Mouse (Mus musculus) layer of hippocampus, adult 8-10 months (tissue): ENCODE measurements around the gene Scel. TPM values are rescaled to one million over a fixed set of nuclear protein-coding genes. Genes with fewer than 3 reads are reported as not detected.
"Not testable (repeated sequence)": the region's sequence is repeated elsewhere in the genome, so short reads cannot be mapped to it uniquely, and the experiment has no call there.

Source experiments
- DNase-seq, 2 experiments: peaks; one replicate each; pipeline ENCODE4 v3.0.0; 2022; ENCODE audit warnings: low spot score in 2 of 2
- total RNA-seq, 4 experiments: library from RNA; stranded (reverse); gene quantifications; 2 replicates each; pipeline ENCODE4 v1.2.4; 2022

The Scel gene
- 1 to 10 TPM; 1.0 to 1.6 (median 1.2) TPM for total RNA-seq

DNA sequence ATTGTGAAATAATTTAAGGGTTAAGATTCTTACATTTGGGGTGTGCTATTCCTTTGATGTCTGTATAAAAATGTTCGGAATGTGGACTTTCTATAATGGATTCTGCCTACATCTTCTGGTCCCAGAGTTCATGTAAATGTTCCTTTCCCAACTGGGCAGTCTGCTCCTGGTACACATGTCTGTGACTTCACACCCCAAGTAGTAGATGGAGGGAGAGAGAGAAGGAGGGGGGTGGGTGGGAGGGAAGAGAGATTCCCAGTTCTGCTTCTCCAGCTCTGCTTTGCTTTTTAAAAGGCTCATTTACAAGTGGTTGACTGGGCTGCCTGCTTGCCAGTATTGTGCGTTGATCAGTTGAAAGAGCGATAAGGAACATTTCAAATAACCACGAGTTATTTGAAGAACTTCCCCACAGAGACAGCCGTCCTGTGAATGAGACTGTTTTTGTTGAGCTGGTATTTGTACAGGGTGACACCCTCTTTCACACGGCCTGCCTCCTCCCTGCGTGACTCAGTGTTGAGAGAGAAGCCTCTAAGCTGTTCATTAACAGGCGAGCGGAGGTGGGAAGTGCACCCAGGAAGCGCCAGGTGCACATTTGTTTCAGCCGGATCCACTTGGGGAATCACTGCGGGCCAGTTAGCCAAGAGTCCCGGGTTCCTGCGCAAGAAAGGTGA is at the start of gene Scel:
Scel (plus strand) TSS at position 541 of the 671 bp plus-strand sequence.
- peak in 1 of 2 experiments; percentile 11 for DNase-seq

DNA sequence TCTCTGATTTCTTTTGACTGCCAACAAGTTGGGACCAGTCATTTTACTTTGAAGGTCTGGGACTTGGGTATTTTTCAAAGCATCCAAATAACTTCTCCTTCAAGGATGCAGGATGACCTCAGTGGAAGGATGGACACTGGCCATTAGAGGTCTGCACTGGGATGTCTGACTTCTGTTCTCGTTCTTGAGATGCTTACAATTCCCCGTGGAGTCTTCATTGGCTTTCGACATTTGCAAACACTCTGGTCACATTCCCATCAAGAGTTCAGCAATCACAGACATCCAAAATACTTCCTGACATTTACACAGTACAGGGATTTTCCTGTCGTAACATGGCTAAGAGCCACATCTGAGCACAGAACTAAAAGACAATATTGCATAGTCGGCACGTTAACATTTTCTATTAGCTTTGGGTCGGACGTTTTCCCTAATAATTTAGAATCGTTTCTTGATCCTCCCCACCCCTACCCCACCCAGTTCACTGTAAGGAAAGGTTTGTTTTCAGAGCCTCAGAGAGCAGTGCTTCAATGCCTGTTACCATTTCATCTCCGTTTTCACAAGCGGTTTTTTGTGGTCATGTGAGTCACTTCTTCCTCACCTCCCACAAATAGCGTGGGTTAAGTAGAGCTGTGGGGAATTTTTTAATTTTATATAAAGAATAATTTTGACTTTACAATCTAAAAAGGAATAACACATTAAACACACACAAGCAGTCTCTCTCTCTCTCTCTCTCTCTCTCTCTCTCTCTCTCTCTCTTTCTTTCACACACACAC is 44.3 kb upstream of the Scel start:
- no peak for DNase-seq

DNA sequence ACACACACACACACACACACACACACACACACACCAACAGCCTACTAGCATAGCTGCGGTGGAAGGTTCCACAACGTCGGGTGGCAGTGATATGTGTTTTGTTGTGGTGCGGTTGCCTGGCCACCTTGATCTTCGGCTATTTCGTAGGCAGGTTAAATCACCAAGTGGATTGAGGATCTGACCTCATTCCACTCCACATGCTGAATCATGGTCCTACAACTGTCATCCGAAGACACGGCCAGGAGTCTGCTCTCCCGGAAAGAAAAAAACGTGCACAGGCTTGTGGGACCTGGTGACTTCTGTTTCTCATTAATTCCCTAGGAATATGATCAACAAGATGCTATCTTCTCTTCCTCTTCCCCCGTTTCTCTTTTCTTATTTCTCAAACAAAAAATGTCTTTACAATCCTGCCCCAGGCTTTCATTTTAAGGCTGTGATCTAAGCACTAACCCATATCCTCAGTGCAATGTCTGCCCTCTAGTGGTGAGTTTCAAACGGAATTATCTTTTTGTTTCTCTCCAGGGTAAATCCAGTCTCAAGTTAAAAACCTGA is 43.6 kb upstream of the Scel start:
- DNase-seq, result peak; percentile 36 to 53

DNA sequence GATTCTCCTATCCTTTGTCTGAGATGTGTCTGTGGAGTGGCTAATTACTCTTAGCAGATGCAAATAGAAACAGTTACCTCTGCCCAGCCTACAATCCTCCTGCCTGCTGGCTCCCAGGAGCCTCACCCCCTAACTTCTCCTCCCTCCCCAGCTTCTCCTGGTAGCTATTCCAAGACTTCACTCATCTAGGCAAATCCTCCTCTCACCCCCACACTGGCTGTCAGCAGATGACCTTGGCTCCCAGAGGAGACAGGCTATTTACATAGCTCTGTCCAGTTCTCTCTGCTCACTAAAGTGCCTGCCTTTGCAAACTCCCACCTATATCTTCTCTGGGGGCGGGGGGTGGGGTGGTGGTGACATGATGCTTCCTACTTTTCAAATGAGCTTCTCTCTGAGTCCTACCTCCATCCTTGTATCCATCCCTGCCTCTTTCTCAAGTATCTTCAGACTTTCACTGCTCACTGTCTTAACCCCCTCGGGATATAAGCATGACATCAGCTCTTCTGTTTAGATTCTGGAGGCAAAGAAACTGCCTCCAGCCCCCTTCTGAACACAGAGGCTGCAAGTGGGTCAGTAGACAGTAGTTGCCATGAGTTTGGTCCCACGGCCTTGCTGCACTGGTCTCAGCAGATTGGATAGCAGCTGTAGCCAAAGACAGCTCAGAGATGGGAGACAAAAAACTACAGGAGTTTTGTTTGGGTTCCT is 41.9 kb upstream of the Scel start:
- no peak for DNase-seq

DNA sequence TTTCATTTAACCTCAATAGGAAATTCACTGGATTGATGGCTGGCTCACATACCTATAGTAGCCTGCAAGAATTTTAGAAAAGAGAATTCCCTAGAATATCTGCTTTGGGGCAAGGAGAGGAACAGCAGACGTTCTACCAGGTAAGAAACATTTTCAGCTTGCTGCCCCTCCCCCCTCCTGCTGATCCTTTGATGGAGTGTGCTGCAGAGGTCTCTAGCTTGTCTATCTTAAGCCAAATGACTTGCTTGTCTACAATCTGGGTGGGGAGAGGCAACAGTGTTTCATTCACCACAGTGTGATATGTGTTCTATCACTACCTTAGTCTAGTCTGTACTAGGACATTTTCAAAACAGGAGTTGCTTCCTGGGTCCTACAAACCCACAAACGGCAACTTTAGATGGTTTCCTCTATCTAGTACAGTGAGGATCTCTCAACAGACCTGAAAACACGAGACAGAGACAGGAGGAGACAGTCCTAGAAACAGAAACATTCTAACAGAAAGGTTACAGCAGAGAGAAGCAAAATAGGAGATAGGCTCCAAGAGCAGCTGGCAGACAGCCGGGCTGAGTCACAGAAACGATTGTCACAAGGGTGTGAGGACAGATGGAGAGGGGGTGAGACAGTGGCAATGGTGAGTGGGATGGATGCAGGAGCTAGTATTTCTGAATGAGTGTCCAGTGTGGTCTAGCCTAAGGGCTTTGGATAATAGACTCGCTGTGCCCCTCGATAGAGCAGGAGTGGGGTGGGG is 41.2 kb upstream of the Scel start:
- peak; percentile 80 to 83 for DNase-seq

DNA sequence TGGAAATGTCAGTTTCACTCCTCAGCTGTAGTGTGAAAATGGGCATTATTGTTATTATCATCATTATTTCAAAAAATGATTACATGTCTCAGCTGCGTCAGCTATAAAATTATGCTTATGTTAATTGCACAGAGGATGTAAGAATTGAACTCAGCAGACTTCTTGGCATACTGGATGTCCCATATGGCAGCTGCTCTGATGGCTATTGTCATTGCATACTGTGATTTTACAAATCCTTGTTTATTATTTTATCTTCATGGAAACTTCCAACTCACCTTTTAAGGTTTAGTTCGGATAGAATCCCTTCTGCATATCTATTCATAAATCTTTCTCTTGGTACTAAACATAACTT is 40.6 kb upstream of the Scel start:
- no peak for DNase-seq

DNA sequence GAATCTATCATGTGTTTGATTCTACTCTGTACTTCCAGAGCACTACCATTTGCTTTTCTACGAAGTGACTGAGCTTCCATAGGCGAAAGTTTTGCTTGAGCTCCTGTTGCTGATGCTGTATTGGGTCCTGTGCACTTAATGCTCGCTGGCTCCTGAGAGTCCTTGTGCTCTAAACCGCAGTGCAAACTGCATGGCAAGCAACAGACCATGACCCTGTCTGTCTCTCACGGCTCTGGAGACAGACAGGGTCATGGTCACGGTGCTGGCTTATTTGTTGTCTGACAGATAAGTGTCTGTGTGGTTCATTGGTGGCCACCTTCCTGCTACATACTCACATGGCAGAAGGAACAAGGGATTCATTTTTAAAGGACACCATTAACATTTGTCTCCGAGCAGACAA is 37.8 kb upstream of the Scel start:
- no peak for DNase-seq

DNA sequence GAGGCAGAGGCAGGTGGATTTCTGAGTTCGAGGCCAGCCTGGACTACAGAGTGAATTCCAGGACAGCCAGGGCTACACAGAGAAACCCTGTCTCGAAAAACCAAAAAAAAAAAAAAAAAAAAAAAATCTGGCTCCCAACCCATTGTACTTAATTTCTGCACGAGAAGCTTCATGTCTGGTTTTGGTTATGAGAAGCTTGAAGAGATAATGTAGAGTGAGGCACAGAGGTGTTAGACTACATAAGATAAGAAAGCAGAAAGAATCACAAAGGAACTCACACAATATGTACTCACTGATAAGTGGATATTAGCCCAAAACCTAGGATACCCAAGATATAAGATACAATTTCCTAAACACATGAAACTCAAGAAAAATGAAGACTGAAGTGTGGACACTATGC is 36.9 kb upstream of the Scel start:
- not testable (repeated sequence) for DNase-seq

DNA sequence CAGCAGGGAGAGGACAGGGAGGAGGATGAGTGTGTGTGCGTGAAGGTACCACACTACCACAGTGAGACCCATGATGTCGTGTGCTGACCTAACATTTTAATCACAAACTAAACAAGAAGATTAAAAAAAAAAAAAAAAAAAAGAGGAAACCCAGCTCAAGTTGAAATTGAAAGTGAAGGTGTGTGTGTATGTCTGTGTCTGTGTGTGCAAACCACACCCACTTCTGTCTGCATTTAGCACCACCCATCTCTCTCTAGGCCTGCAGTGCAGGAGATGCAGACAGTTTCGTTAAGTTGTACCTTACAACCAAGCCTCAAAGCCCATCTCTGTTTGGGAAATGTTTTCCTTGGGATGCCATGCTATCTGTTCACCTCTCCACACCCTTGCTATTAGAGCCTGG is 35.9 kb upstream of the Scel start:
- no peak for DNase-seq

DNA sequence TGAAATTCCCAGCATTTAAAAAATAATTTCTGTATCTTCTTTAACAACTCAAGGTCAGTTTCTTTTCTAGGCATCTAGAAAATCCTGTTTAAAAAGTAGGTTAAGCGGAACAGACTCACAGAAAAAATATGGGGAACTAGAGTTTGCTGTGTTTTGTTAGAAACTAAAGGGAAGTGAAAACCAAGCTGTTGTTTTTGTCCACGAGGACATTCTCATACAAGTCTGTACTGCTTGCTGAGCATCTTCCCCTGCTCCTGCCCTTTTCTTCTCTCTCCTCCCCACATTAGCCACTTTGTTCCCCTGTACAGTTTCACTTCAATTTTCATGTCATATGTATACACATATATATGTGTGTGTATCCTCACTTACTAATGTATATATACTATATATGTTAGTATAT is 35.2 kb upstream of the Scel start:
- DNase-seq, result no peak

DNA sequence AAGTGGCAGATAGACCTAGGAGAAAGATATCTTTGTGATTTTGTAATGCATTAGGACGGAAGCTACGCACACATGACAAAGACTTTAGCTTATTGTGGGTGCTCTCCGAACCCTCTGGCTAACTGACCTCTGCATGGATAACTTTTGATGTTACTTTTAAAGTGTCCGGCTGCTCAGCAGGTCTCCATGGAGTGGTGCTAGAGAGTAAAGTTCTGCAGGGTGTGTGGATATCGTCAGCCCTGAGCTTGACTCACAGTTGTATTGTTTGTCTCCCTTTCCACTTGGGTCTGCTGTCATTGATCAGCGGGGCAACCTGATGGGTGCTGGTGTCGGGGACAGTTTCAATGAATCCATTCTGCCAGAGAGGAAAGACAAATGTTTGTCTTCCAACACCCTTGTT is 33.7 kb upstream of the Scel start:
- DNase-seq, result no peak

DNA sequence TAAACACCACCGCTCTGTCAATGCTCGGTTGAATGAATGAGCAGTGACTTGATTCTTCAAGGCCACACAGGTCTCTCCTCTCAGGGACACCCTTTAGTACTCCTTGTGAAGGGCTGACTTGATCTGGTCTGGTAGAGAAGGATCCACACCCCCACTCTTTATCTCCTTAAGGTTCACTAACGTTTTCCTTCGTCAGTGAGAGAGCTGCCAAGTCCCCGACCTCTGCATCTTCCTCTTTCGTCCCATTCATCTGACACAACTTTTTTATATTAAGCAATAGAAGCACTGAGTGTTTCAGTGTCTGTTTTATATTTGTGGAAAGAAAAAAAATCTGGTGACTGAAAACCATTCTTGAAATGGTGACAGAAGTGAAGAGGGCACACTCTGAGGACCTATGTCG is 31.6 kb upstream of the Scel start:
- no peak for DNase-seq

DNA sequence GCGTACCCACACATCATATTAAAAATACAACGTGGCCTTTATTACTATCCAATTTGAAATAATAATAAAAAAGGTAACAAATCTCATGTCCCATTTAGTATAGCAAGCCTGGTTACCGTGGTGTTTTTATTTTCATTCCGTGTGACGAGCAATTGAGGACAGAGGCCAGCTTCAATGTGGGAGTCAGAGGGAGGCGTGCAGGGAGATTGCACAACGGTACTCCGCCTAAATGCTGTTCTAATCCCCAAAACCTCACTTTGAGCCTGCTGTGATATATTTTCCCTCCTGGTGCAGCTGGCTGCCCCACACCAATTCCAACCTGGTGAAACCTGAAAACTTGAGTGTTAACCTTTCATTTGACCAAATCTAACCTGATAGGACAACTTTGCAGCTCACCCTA is 27.5 kb upstream of the Scel start:
- DNase-seq, result no peak

DNA sequence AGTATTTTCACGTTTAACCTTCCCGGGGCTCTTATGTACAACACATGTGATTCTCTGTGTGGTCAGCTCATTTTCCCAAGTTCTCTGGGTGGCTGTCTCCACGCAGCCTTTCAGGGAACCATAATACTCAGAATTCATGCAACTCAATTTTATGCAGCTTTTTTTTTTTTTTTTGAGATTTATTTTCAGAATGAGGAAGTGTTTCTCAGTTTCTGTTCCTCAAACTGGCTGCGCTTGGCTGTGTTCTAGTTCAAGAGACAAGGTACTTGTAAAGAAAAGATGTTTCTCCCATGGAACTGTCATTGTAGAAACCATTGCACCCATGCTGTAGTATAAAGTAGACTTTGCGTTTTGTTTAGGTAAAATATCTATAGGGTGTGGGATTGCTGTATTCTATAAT is 26.2 kb upstream of the Scel start:
- DNase-seq, result no peak

DNA sequence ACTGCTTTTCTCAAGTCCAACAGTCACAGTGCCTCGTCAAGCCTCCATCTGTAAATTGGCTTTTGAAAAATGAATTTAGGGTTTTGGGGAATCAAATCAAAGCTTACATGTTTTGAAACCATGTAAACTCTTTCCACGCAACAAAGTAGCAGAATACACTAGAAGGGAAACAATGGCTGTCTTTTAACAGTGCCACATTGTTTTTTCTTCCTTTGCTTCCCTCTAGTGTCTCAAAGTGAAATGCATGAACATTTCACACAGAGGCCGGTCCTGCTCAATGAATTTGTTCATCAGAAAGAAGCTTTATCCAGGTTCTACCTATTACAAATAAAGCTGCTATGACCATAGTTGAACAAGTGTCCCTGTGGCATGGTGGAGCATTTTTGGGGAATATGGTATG is 24.5 kb upstream of the Scel start:
- no peak for DNase-seq

DNA sequence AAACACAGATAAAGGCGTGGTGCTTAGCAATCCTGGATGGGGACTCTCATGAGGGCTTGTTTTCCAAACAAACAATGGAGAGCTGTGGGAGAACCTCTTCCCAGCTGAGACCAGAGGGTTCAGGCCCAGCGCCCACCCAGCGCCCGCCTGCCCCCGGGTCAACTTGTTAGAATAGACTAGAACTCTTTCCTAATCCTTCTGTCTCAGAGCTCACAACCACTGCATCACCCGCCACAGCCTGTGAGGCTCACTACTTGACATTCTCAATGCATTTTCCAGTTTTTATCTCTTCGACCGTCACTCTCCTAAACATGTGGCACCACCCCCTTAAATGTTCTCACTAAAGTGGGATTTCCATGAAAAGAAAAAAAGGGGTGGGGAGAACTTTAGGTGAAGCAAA is 14.9 kb upstream of the Scel start:
- no peak for DNase-seq

DNA sequence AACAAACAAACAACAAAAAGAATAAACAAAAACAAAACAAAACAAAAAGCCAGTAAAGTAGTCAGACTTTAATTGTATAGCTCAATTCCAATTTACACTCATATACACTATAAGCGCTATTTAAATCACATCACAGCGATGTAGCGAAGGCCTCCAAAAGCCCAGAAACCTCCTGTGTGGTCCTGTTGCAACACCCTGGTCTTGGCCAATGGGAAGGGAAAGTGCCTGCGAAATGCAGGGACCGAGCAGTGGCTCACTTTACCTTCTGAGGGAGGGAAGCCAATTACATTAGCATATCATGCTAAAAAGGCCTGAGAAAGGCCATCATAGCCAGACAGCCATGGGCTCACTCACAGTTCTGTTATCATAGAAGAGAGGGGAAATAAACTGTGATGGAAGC is 14.5 kb upstream of the Scel start:
- no peak for DNase-seq

DNA sequence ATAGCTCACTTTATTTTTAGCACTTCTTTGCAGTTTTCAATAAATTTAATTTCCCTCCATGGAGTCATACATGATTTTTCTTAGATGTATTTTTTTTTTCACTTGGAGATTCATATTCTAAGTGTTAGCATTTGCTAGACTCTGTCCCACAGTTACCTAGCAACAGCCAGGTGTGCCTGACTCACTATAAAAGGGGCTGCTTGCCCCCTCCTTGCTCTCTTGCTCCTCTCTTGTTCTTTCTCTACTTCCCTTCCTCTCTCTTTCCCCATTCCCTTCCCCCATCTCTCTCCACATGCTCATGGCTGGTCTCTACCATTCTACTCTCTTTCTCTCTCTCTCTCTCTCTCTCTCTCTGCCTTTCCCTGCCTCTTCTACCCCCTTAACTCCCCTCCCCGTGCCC is 14.1 kb upstream of the Scel start:
- no peak for DNase-seq

DNA sequence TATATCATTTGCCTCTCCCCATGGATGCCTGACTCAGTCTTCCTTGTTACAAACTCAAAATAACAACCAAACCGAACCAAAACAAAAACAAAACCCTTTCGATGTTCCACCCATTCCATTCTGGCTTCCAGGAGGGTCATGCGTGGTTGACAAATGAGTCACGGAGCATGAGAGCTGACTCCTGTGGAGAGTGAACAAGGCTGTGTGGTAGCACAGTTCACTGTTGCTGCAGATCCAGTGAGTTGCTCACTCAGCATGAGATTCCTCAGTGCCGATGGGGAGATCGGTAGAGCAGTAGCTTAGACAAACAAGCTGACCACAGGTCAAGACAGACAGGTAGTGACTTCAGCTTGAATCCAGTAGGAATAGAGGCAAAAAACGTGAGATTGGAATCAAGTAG is 12.8 kb upstream of the Scel start:
- DNase-seq, result no peak

DNA sequence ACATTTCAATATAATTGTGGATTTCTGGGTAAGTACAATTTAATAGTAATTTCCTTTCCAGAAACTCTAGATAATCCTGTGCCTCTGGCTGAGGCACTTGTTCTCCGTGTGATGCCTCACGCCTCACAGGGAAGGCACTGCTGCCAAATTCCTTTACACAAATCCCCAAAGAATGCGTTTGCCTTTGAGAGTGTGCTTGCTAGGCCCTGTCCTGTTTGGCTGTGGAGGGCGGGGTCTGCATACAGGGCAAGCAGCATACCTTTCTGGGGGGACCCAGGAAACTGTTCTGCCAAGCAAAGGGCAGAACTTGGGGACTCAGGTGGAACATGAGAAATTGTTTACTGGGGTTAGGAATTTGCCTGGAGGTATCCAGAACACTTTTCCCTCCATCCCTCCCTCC is 12.2 kb upstream of the Scel start:
- DNase-seq, result no peak

DNA sequence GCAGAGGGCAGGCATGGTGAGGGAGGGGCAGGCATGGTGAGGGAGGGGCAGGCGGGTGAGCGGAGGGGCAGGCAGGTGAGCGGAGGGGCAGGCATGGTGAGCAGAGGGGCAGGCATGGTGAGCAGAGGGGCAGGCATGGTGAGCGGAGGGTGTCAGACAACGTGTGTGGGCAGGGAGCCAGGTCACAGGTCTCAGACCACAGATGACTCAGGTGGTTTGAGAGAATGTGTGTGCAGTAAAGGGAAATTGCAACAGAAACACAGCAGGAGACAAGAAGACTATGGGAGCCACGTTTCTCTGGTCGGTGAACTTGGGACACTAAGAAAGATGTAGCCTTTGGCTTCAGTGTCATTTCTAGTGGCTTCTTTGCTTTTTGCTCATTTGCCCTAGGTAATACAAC is 8.6 kb upstream of the Scel start:
- DNase-seq, result no peak

DNA sequence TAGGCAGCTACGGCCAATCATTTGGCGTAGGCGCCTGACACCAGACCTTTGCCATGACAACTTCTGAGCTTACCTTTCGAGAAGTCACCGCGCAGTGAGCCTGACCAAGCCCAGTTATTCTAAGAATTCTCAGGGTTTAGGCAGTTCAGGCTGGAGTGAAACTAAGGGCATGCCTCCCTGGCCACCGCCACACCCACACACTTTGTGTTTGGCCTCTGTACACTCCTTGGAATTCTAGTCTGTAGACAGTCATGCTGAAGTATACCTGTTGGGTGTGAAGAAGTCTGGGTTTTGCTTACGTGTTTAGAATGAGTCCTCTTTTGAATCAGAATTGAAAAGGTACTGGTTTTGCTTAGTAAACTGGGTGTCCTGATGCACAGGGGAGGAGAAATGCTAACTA is 3.6 kb upstream of the Scel start:
- DNase-seq, result no peak
